Mouse (Mus musculus) limb, embryonic 12.5 days (tissue): ENCODE data around the gene Rtf2. TPM values are rescaled to one million over a fixed set of nuclear protein-coding genes. Genes with fewer than 3 reads are reported as not detected.

ENCODE experiments used
- ATAC-seq: fragments of 200-750 bp; cut with Nextera tagmentation; 2 replicates; pipeline ENCODE4 v1.8.0; 2017; ENCODE audit warnings: low read depth, moderate TSS enrichment; ENCODE audit not compliant: insufficient number of reproducible peaks, insufficient read depth, low FRiP score, low TSS enrichment
- H3K27ac ChIP-seq: fragments of 300-500 bp; sonication (generic); 2 replicates; pipeline ENCODE4 v1.5.1; 2016; ENCODE audit warnings: mild to moderate bottlenecking, moderate library complexity
- H3K27me3 ChIP-seq: fragments of 300-500 bp; sonication (generic); 2 replicates; pipeline ENCODE4 v1.6.1; 2016; ENCODE audit warnings: mild to moderate bottlenecking, moderate library complexity
- H3K36me3 ChIP-seq: fragments of 300-500 bp; sonication (generic); 2 replicates; pipeline ENCODE4 v1.6.1; 2016; ENCODE audit warnings: mild to moderate bottlenecking, moderate library complexity
- H3K4me1 ChIP-seq: fragments of 300-500 bp; sonication (generic); replicated peaks from 2 replicates; pipeline ENCODE4 v1.6.1; 2016
- H3K4me2 ChIP-seq: fragments of 300-500 bp; sonication (generic); 2 replicates; pipeline ENCODE4 v1.6.1; 2016; ENCODE audit warnings: mild to moderate bottlenecking, moderate library complexity
- H3K4me3 ChIP-seq: fragments of 300-500 bp; sonication (generic); replicated peaks from 2 replicates; pipeline ENCODE4 v1.5.1; 2016; ENCODE audit warnings: mild to moderate bottlenecking
- H3K9ac ChIP-seq: fragments of 300-500 bp; sonication (generic); replicated peaks from 2 replicates; pipeline ENCODE4 v1.6.1; 2016; ENCODE audit warnings: mild to moderate bottlenecking, moderate library complexity
- H3K9me3 ChIP-seq: fragments of 300-500 bp; sonication (generic); 2 replicates; pipeline ENCODE4 v1.6.1; 2016; ENCODE audit warnings: mild to moderate bottlenecking, moderate library complexity
- WGBS: fragments of 180-500 bp; shearing (Covaris S2); methylation state at CpG from one replicate; pipeline ENCODE4 v1.1.7; 2016; 5-methylcytosine and 5-hydroxymethylcytosine counted together
- polyA plus RNA-seq: library from polyadenylated mRNA; unstranded; fragments of >200 nt; fragmentation: Nextera tagmentation; extraction: Ambion mirVana; gene quantifications from 2 replicates; pipeline ENCODE4 v1.2.1, GENCODE M21; 2016

Rtf2 gene
- polyA plus RNA-seq, 1 experiment from 2014 or later: 69.1 TPM

DNA sequence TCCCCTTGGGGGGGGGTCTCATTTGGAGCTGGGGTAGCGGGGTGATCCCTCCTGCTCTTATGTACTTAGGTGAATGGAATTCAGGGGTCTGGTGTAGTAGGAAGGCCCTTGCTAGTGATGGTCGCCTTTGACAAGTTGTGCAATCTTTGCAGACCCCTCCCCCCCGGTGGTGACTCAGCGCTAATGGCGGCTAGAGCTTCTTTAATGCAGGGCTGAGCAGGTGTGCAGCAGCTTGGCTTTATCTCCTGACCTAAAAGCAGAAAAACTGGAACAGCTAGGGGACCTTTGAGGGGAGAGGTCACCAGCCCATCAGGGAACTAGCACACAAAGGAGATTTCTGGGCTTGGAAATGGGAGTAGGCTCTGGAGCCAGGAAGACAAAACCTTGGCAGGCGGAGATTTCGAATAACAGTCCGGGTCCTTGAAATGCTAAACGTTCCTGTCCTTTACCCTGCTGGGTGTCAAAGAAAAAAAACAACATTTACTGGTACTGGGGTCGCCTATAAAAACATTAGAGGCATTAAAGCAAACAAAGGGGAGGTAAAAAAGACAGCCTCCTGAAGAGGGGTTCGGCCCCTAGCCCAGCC lies 76.1 kb downstream of the Rtf2 start:
- Histone ChIP-seq H3K27me3 (peaks cover 21% of the 10 kb centered on the region), H3K36me3 (no peaks in the 10 kb centered on the region), H3K27ac (no peak overlapping the region), H3K4me2 (no peak overlapping the region), H3K4me1 (peaks cover 3% of the 10 kb centered on the region; the same call in 1 of the 2 replicates), H3K9ac (no peak overlapping the region), H3K9me3 (0 out of 2 replicates have a peak, but pooled peaks cover 2% of the 10 kb centered on the region), H3K4me3 (no peak overlapping the region)
- ATAC-seq: no peak
- 21% methylated on average over 11 of the region's 11 CpGs for WGBS

Other genes with a start within 250 kb of the Rtf2 start
- gene Mc3r, start 192.1 kb upstream of the Rtf2 start, polyA plus RNA-seq: not detected in 2 replicates
- gene Fam210b, start 95.0 kb upstream of the Rtf2 start, polyA plus RNA-seq: 17.0 and 18.8 TPM in 2 replicates
- gene Aurka, start 70.0 kb upstream of the Rtf2 start, polyA plus RNA-seq: 155 and 160 TPM in 2 replicates
- 48.8 and 52.4 TPM in 2 replicates for gene Cstf1, start 69.9 kb upstream of the Rtf2 start, polyA plus RNA-seq
- 0.24 and 0.31 TPM in 2 replicates for gene Cass4, start 46.8 kb upstream of the Rtf2 start, polyA plus RNA-seq
- 1.9 and 2.4 TPM in 2 replicates for gene Gcnt7, start 18.0 kb downstream of the Rtf2 start, polyA plus RNA-seq
- not detected in 2 replicates for gene Fam209, start 32.0 kb downstream of the Rtf2 start, polyA plus RNA-seq
- gene Tfap2c, start 109.0 kb downstream of the Rtf2 start, polyA plus RNA-seq: 4.4 and 4.5 TPM in 2 replicates